Mouse (Mus musculus): ENCODE results near the gene Rbmxl2. TPM values are rescaled to one million over a fixed set of nuclear protein-coding genes. Genes with fewer than 3 reads are reported as not detected.

Gene Rbmxl2
- polyA plus RNA-seq (2016; fragmentation: Nextera tagmentation; extraction: Ambion mirVana): not detected in 2 replicates

- 36% methylated on average over 69 of the region's 70 CpGs for WGBS
- peak within 1 kb of the TSS; percentile 25 for H3K4me3 ChIP-seq (replicated peaks)
- H3K36me3 ChIP-seq: no peaks in the 10 kb centered on the region
- H3K9me3 ChIP-seq: peaks cover 17% of the 10 kb centered on the region
- H3K4me2 ChIP-seq: peak within 1 kb of the TSS; percentile 19; the same call in 1 of the 2 replicates
- no peaks in the 10 kb centered on the region for H3K4me1 ChIP-seq (replicated peaks)
- peaks cover 40% of the 10 kb centered on the region for H3K27me3 ChIP-seq
- ATAC-seq (ENCODE audit: insufficient number of reproducible peaks, insufficient read depth, low FRiP score, low TSS enrichment, low read depth): no peak
- no peak within 1 kb of the TSS for H3K27ac ChIP-seq
- H3K9ac ChIP-seq (replicated peaks): no peak within 1 kb of the TSS
These were observed at the start of gene Rbmxl2 for GRCm38 (mm10) chr7:107209204-107209860. TSS of gene Rbmxl2 (plus strand) at chr7:107209445.

- H3K4me1 ChIP-seq (replicated peaks): no peaks in the 10 kb centered on the region
- no peaks in the 10 kb centered on the region for H3K9me3 ChIP-seq
- 83% methylated on average over 10 of the region's 10 CpGs for WGBS
- ATAC-seq (ENCODE audit: insufficient number of reproducible peaks, insufficient read depth, low FRiP score, low TSS enrichment, low read depth): no peak
- H3K9ac ChIP-seq (replicated peaks): no peak within 1 kb of the TSS
- no peak within 1 kb of the TSS for H3K27ac ChIP-seq
- no peak within 1 kb of the TSS for H3K4me2 ChIP-seq
- H3K27me3 ChIP-seq: no peaks in the 10 kb centered on the region
- H3K36me3 ChIP-seq: no peaks in the 10 kb centered on the region
- H3K4me3 ChIP-seq (replicated peaks): no peak within 1 kb of the TSS
These were observed 42.6 kb upstream of the Rbmxl2 start, which contains the start of gene Nlrp14 for GRCm38 (mm10) chr7:107166690-107167089. TSS of gene Nlrp14 (plus strand) at chr7:107166990.

GRCm38 (mm10) chr7:107180406-107180805 is 28.8 kb upstream of the Rbmxl2 start:
- ATAC-seq (ENCODE audit: insufficient number of reproducible peaks, insufficient read depth, low FRiP score, low TSS enrichment, low read depth): no peak
- 44% methylated on average over 2 of the region's 2 CpGs for WGBS

GRCm38 (mm10) chr7:107201817-107202216 is 7.4 kb upstream of the Rbmxl2 start:
- Histone ChIP-seq H3K9me3 (no peaks in the 10 kb centered on the region), H3K36me3 (no peaks in the 10 kb centered on the region), H3K4me3 (replicated peaks) (no peak overlapping the region), H3K9ac (replicated peaks) (no peak overlapping the region), H3K4me2 (no peak overlapping the region), H3K4me1 (replicated peaks) (no peaks in the 10 kb centered on the region), H3K27me3 (no peaks in the 10 kb centered on the region), H3K27ac (no peak overlapping the region)
- 47% methylated on average over 3 of the region's 3 CpGs for WGBS
- ATAC-seq (ENCODE audit: insufficient number of reproducible peaks, insufficient read depth, low FRiP score, low TSS enrichment, low read depth): no peak

More at GRCm38 (mm10) chr7:107180406-107180805, 28.8 kb upstream of the Rbmxl2 start:
- no peaks in the 10 kb centered on the region for H3K36me3 ChIP-seq
- H3K4me2 ChIP-seq: no peak overlapping the region
- no peak overlapping the region for H3K9ac ChIP-seq (replicated peaks)
- H3K27ac ChIP-seq: no peak overlapping the region
- no peaks in the 10 kb centered on the region for H3K4me1 ChIP-seq (replicated peaks)
- no peaks in the 10 kb centered on the region for H3K27me3 ChIP-seq
- H3K4me3 ChIP-seq (replicated peaks): no peak overlapping the region
- H3K9me3 ChIP-seq: no peaks in the 10 kb centered on the region

DNA sequence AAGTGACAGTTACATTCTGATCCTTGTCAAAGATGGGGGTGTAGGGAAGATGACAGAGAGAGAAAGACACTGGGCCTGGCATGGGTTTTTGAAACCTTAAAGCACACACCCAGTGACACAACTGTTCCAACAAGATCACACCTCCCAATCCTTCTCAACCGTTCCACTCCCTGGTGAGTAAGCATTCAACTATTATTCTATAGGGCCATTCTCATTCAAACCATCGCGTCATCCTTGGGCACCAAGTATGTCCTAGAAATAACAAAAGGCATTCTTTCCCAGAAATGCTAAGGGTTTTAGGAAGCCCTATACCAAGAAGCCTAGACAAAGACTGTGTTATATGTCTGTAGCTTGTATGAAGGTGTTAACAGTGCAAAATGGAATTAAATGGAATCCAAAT is 1.4 kb upstream of the Rbmxl2 start:
- no peak overlapping the region for H3K27ac ChIP-seq
- H3K9ac ChIP-seq (replicated peaks): no peak overlapping the region
- no peaks in the 10 kb centered on the region for H3K36me3 ChIP-seq
- H3K4me3 ChIP-seq (replicated peaks): no peak overlapping the region
- ATAC-seq (ENCODE audit: insufficient number of reproducible peaks, insufficient read depth, low FRiP score, low TSS enrichment, low read depth): no peak
- WGBS: 90% methylated on average over 3 of the region's 3 CpGs
- H3K4me1 ChIP-seq (replicated peaks): no peaks in the 10 kb centered on the region
- peaks cover 40% of the 10 kb centered on the region for H3K27me3 ChIP-seq
- H3K9me3 ChIP-seq: peaks cover 17% of the 10 kb centered on the region
- H3K4me2 ChIP-seq: no peak overlapping the region

- Histone ChIP-seq H3K36me3 (no peaks in the 10 kb centered on the region), H3K27ac (no peak overlapping the region), H3K4me3 (replicated peaks) (peak overlapping the region; percentile 25), H3K4me2 (peak overlapping the region; percentile 19; the same call in 1 of the 2 replicates), H3K9me3 (peaks cover 17% of the 10 kb centered on the region), H3K4me1 (replicated peaks) (no peaks in the 10 kb centered on the region), H3K27me3 (peaks cover 48% of the 10 kb centered on the region), H3K9ac (replicated peaks) (no peak overlapping the region)
- no peak for ATAC-seq (ENCODE audit: insufficient number of reproducible peaks, insufficient read depth, low FRiP score, low TSS enrichment, low read depth)
- 34% methylated on average over 60 of the region's 77 CpGs for WGBS
These were observed 906 bp downstream of the Rbmxl2 start for GRCm38 (mm10) chr7:107210126-107210576.

DNA sequence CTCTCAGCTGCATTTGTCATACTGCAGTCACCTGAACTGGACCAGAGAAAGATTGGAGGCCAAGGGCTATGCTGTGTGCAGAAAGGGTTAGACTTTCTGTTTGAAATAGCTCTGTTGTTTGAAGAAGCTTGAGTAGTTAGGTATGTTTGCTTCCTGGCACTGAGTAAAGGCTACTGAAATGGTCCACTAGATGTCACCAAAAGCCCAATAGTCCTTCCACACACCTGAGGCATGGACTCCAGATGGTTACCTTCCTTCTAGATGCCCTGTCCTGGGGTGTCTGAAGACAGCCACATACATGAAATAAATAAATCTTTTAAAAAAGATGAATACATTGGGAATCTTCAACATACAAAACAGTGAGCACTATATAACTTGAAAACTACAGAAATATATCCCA is 6.5 kb downstream of the Rbmxl2 start:
- H3K36me3 ChIP-seq: no peaks in the 10 kb centered on the region
- no peak overlapping the region for H3K4me3 ChIP-seq (replicated peaks)
- no peaks in the 10 kb centered on the region for H3K9me3 ChIP-seq
- H3K4me1 ChIP-seq (replicated peaks): no peaks in the 10 kb centered on the region
- H3K27me3 ChIP-seq: peaks cover 18% of the 10 kb centered on the region
- H3K4me2 ChIP-seq: no peak overlapping the region
- no peak overlapping the region for H3K9ac ChIP-seq (replicated peaks)
- H3K27ac ChIP-seq: no peak overlapping the region
- no peak for ATAC-seq (ENCODE audit: insufficient number of reproducible peaks, insufficient read depth, low FRiP score, low TSS enrichment, low read depth)

GRCm38 (mm10) chr7:107216845-107217244 is 7.6 kb downstream of the Rbmxl2 start:
- Histone ChIP-seq H3K27ac (no peak overlapping the region), H3K4me1 (replicated peaks) (no peaks in the 10 kb centered on the region), H3K27me3 (peaks cover 7% of the 10 kb centered on the region; the same call in 1 of the 2 replicates), H3K4me2 (no peak overlapping the region), H3K9ac (replicated peaks) (no peak overlapping the region), H3K36me3 (no peaks in the 10 kb centered on the region), H3K4me3 (replicated peaks) (no peak overlapping the region), H3K9me3 (no peaks in the 10 kb centered on the region)
- no peak for ATAC-seq (ENCODE audit: insufficient number of reproducible peaks, insufficient read depth, low FRiP score, low TSS enrichment, low read depth)
- WGBS: 81% methylated on average over 2 of the region's 2 CpGs

DNA sequence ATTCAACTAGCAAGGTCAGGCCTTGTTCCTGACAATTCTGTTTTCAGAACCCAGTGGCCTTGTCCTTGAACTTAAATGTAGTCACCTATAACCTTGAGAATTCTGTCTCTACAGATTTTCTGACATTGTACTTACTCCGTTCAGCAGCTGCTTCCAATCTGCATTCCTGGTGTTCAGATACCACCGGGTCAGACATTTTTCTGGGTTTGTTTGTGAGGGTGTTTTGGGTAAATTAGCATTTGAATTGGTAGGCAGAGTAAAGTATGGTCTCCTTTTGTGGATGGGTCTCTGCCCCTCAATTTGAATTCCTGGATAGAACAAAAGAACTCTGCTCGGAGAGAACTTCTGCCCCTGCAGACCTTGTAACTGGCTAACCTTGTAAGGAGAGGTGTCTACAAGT is 27.6 kb downstream of the Rbmxl2 start:
- WGBS: 59% methylated on average over 3 of the region's 3 CpGs
- no peaks in the 10 kb centered on the region for H3K27me3 ChIP-seq
- no peaks in the 10 kb centered on the region for H3K36me3 ChIP-seq
- no peaks in the 10 kb centered on the region for H3K9me3 ChIP-seq
- ATAC-seq (ENCODE audit: insufficient number of reproducible peaks, insufficient read depth, low FRiP score, low TSS enrichment, low read depth): no peak
- H3K4me3 ChIP-seq (replicated peaks): no peak overlapping the region
- no peak overlapping the region for H3K9ac ChIP-seq (replicated peaks)
- H3K27ac ChIP-seq: no peak overlapping the region
- no peaks in the 10 kb centered on the region for H3K4me1 ChIP-seq (replicated peaks)
- no peak overlapping the region for H3K4me2 ChIP-seq

DNA sequence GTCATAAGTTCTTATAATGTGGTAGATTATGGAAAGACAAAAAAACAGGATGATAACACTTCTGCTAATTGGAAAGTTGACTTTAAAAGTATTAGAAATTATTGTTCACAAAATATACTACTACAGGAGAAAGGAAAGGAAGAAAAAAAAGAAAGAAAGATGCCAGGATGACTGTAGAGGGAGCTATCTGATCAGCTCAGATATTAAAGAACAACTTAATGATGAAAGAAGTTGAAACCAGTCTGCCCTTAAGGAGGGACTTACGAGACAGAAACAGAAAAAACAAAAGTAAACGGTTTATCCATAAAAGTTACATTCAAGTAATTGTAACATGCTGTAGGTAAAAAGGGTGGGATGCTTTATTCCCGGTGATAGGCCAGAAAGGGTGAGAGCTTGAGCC is 28.3 kb downstream of the Rbmxl2 start:
- 68% methylated on average over 3 of the region's 3 CpGs for WGBS
- no peaks in the 10 kb centered on the region for H3K9me3 ChIP-seq
- ATAC-seq (ENCODE audit: insufficient number of reproducible peaks, insufficient read depth, low FRiP score, low TSS enrichment, low read depth): no peak

DNA sequence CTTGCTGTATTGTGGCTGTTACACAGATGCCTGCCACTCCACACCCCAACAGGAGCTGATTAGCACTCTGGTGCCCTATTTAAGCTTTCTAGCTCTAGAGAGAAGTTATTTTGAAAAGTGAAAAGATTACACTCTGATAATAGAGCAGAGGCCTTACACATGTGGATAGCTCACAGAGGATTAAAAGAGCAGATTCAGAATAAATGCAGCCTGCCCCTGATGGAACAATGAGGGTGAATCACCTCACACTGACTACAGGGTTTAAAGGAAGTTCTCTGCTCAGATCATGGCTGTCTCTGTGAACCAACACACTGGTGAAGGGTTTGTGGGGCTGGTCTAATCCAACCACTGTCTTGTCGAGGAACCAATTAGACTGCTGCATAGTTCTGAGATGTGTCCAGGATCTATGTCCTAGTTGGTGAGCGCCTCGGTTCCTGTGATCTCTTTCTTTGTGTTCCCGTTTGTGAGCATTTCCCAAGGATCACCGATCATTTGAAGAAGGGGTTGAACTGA is 32.2 kb downstream of the Rbmxl2 start:
- no peaks in the 10 kb centered on the region for H3K27me3 ChIP-seq
- H3K4me2 ChIP-seq: no peak overlapping the region
- no peaks in the 10 kb centered on the region for H3K4me1 ChIP-seq (replicated peaks)
- H3K4me3 ChIP-seq (replicated peaks): no peak overlapping the region
- no peak overlapping the region for H3K9ac ChIP-seq (replicated peaks)
- no peak overlapping the region for H3K27ac ChIP-seq
- ATAC-seq (ENCODE audit: insufficient number of reproducible peaks, insufficient read depth, low FRiP score, low TSS enrichment, low read depth): no peak
- no peaks in the 10 kb centered on the region for H3K9me3 ChIP-seq
- 80% methylated on average over 5 of the region's 5 CpGs for WGBS
- H3K36me3 ChIP-seq: no peaks in the 10 kb centered on the region

More for the DNA sequence above, 28.3 kb downstream of the Rbmxl2 start:
- no peaks in the 10 kb centered on the region for H3K27me3 ChIP-seq
- H3K4me1 ChIP-seq (replicated peaks): no peaks in the 10 kb centered on the region
- H3K4me3 ChIP-seq (replicated peaks): no peak overlapping the region
- no peaks in the 10 kb centered on the region for H3K36me3 ChIP-seq
- no peak overlapping the region for H3K9ac ChIP-seq (replicated peaks)
- H3K4me2 ChIP-seq: no peak overlapping the region
- no peak overlapping the region for H3K27ac ChIP-seq
